Mouse (Mus musculus) layer of hippocampus, adult 11-12 months (tissue): ENCODE results near the gene Prph.
"Not testable (repeated sequence)": the region's sequence is repeated elsewhere in the genome, so short reads cannot be mapped to it uniquely, and the experiment has no call there.

Experiments used
- DNase-seq: peaks from one replicate; pipeline ENCODE4 v3.0.0; 2022; ENCODE audit warnings: low spot score

Prph gene

DNA sequence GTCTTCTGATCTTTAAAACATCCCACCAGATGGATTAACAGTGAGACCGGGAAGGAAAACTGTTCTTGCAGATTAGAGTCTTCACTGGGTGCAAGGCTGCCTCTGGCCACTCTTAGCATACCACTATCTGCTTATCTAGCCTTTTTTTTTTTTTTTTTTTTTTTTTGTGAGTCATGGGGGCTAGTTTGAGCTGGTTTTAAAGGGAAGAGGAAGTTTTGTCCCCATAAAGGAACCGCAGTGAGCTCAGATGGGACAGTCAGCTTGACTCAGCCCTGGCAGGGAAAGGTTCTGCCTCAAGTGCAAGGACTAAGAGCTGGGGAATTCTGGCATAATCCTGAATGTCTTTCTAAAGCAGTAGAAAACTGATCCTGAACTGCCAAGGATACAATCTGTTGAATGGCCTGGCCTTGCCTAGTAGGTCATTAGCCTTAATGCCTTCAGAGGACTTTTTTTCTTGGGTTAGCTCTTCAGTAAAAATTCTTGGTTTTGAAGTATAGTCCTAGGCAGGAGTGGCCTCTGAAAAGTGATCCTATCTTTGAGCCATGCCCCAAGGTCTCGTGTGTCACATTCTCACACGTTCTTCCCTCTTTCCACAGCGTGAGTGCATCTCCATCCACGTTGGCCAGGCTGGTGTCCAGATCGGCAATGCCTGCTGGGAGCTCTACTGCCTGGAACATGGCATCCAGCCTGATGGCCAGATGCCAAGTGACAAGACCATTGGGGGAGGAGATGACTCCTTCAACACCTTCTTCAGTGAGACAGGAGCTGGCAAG is 21.3 kb upstream of the Prph start:
- DNase-seq = no peak

- peak; percentile 32 for DNase-seq
Measured at GRCm38 (mm10) chr15:99035431-99035830, 19.5 kb upstream of the Prph start.

DNA sequence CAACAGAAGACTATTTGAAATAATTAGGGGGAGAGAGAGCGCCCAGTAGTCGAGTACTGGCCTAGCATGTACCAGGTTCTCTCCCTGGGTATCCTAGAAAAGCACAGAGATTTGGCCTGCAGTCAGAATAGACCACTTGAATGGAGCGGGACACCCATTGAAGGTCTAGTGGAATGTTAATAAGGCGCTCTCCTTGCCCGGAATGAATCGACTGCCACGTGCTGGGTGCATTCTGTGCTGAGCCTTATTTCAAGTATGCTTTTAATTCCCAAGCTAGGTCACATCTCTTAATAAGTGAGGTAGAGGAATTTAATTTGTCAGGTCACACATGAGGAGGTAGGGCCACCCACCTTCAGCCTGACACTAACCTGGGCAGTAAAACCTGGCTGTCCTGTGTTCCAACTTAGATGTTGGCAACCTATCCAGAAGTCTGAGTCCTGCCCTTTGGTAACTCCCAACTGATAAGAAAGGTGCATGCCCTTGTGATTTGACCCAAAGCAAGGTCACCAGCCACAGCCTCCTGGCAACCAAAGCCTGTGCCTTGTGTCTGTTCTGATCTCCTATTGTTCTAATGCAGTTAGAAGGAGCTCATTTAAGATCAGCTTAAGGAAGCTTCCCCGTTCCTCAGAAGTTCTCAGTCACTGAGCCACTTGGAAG is 18.6 kb upstream of the Prph start:
- DNase-seq = no peak

- DNase-seq = no peak
Measured at GRCm38 (mm10) chr15:99038025-99038424, 16.9 kb upstream of the Prph start.

DNA sequence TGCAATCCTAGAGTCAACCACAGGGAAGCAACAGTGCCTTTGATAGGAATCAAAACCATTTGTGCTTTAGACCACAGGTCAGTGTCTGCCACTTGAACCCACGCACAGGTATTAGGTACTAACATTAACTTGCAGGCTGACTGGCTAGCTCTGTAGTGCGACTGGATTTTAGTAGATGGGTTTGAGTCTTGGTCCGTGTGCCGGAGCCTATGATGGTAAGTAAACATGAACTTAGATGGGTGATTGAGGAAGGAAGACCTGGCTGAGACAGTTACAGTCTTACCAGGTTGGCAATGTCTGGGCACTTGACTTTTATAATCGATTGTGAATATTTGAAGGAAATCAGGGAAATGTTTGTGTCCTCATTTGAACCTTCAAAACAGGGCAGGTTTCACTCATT is 16.2 kb upstream of the Prph start:
- DNase-seq = no peak

- no peak for DNase-seq
Measured at GRCm38 (mm10) chr15:99039306-99039705, 15.7 kb upstream of the Prph start.

DNA sequence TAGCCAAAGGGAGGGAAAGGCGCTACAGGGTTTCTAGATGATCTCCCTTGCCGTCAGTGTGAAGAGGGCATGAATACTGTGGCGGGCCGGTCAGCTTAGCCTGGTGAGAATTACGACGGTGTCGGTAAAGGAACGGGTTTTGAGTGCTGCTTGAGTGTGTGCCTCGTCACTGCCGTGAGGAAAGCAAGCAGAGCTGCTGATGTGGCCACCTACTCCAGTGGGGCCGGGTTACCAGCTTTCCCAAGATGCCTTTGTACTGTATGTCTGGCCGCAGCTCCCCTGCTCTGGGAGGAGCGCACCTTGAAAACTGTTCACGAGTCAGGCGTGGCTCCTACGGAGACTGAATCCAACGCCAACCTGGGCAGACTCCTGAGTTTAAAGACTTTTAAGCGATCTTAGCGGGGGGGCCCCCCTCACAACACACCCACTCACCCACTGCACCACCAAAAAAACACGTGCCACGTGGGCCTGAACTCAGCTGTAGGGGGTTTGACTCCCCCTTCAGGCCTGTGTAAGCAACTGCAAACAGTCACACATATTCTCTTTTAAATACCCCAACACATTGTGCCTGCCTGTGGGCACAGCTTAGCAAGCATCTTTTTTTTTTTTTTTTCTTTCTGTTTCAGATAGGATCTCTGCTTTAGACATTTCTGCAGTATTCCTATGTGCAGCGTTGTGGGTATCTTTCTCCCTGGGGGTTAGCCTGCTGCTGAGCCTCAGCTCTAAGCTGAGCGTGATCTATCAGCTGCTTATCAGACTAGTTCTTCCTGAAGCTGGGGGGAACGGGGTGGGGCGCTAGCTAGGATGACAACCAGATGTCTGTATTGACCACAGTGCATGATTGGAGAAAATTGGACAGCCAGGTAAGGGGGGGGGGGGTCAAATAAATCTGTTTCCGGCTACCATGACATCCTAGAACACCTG is 14.7 kb upstream of the Prph start:
- no peak for DNase-seq

DNA sequence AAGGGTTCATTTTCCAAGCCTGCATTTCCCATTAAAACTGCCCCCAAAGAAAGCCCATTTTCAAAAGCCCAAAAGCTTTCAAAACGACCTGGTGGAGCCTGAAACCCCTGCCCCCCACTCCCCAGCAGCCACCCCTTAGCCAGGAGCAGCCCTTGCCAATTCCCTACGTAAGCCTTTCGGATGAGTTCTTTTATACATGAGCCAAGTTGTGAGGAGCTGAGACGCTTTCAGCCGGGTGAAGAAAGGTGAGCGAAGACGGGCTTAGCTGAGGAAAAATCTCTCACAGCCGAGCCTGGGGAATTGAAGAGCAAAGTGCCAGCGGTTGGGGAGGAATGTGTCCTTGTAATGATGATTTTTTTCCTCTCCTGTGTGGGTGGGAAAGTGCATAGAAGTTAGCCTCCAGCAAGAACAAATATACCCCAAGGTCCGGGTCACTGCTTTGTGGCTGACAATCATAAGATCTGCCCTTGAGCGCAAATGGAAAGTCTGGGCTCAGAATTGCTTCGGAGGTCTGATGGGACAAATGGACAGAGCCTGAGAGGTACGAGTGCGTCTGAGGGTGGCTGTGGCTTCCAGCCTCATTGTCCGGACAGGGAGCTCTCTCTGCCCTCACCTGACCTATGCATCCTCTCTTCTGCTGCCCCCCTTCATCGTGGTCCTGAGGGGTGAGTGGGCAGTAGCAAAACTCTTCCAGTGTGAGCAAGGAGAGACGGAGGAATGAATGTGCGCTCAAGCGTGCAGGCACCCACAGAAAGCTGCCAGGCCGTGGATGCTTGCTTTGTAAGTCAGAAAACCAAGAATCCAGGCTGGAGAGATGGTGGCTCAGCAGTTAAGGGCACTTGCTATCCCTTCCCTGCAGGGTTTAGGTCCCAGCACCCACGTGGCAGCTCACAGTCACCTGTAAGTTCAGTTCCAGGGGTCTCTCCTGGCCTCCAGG is 13.8 kb upstream of the Prph start:
- no peak for DNase-seq

DNA sequence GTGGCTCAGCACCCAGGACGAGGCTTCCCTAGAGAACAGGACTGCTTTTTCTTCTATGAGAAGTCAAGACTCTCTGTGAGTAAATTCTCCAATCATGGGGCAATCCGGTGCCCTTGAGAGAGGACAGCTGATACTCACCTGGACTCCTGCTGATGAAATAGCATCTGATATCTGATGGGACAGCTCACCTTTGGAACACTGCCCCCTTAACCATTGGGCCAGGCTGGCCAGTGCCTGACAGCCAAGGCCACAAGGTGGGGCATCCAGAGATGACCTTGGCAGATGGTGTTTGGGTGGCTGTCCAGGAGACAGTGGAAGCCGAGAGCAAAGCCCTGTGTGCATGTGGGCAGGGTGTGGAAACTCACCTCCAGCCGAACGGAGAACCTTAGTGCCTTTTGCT is 12.6 kb upstream of the Prph start:
- DNase-seq = no peak

DNA sequence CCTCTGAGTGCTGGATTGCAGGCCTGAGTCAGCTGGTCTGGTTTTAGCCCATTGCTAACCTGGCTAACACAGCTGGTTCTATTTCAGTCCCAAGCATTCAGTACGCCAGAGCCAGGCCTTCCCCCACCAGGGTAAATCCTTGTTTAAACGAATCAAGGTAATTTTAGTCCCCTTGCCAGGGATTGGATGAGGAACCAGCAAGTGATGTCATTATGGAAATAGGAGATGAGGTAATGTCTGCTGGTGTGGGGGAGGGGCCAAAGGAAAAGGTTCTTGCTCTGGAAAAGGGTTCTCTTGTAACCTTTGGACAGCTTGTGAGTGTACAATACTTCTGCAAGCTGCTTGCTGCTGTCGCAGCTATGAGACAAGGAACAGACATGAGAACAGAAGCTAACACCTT is 10.1 kb upstream of the Prph start:
- no peak for DNase-seq

- not testable (repeated sequence) for DNase-seq
Measured at GRCm38 (mm10) chr15:99045734-99046133, 9.2 kb upstream of the Prph start.

- peak; percentile 66 for DNase-seq
Measured at GRCm38 (mm10) chr15:99049473-99050253, 5.3 kb upstream of the Prph start.

DNA sequence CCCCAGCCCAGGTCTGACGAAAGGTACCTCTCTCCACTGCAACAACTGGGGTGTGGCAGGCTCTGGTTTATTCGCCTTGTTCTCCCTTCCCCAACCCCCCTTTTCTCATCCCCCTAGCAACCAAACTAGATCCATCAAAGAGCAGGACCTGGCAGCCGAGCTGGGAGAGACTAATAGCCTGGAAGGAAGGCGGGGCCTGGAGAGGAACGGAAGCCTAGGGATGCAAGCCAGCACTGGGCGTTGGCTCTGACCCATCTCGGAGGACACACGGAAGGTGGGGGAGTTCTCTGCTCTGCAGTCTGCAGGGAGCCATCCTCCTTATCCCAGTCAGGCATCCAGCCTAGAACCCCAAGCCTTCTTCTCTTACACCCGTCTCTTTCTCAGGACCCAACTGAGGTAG is 1.6 kb upstream of the Prph start:
- no peak for DNase-seq

- DNase-seq = no peak
Measured at GRCm38 (mm10) chr15:99055511-99055961, 562 bp downstream of the Prph start.

DNA sequence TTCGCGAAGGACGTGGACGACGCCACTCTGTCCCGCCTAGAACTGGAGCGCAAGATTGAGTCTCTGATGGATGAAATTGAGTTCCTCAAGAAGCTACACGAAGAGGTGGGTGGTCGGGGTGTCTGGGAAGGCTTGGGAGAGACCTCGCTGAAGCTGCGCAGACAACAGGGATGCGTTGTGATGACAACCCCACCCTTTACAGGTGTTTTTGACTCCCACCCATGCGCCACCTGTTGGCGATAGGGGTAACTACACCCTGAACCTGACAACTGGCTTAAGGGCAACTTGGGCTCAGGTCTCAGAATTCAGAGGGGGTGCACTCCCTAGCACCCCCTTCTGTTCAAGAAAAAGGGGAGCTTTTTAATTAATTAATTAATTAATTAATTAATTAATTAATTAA is 1.4 kb downstream of the Prph start:
- no peak for DNase-seq

- no peak for DNase-seq
Measured at GRCm38 (mm10) chr15:99065557-99066165, 10.7 kb downstream of the Prph start.

DNA sequence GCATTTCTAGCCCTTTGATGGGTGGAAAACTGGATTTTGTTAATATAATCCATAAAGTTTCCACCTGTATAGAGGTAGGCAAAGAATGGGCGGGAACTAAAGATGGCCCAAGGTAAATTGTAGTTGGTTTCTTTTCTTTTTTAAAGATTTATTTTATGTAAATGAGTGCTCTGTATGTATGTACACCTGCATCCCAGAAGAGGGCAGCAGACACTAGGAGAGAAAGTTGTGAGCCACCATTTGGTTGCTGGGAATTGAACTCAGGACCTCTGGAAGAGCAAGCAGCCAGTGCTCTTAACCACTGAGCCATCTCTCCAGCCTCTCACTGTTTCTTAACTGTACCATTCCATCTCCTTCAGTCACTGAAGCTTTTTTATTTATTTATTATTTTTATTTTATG is 17.0 kb downstream of the Prph start:
- DNase-seq = no peak

DNA sequence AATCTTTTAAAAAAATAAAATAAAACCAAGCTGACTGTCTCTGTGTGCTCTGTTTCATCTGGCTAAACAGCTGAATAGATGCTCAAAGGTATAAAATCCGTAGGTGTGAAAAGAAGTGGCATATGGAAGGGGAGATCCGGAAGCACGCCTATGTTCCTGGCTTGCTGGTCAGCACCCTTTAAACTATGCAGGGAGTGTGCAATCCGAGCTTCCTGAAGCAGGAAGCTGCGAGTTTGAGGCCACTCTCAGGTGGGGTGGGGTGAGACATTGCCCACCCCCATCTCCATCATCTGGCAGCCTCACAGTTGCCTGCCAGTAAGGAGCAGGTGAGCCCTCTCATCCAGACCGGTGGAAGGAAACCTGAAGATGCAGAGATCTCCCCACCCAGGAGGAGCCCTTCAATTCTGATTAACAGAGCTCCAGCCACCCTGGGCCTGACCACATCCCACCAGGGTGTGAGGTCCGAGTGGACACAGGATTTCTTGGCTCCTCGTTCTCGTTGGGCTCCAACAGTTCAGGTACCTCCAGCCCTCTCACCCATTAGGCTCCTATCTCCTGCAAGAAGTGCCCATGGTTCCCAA is 19.1 kb downstream of the Prph start, which contains the start of gene Troap:
TSS of gene Troap (plus strand) at position 557 of the 581 bp plus-strand sequence.
- DNase-seq = no peak

DNA sequence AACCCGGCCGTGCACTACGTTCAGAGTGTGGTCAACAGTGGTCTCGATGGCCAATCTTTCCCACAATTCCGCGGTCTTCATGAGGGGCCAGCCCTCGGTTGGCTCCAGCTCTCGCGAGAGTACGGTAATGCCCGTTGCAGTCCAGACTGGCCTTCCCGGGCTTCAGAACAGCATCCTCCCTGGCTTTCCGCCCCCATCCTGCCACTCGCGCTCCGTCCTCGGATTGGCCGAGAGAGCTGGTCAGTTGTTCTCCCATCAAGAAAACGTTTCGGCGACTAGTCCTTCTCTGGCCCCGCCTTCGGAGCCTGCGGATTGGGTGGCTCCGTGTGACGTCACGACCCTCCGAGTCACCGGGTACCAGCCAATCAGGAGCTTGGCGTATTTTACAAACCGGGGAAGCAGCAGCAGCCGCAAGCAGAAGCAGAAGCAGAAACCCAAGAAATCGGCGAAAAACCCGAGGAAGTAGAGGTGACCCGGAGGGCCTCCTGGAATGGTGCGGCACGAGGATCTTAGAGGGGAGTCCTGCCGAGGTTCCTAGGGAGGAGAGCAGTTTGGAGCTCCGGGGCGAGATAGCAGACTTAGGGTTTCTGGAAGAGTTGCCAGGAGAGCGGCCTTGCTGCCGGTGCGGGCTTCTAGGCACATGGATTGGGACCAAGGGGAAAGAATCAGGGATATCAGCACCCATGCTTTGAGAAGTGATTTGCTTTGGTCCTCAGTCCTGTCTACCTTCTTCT is 19.8 kb downstream of the Prph start:
- DNase-seq = peak; percentile 99
